Mouse (Mus musculus): ENCODE measurements around the gene Ace3. TPM values are rescaled to one million over a fixed set of nuclear protein-coding genes. Genes with fewer than 3 reads are reported as not detected.
A peak's percentile ranks its signal among the peaks of the same experiment; 100 is the strongest.
"Not testable (repeated sequence)": the region's sequence is repeated elsewhere in the genome, so short reads cannot be mapped to it uniquely, and the experiment has no call there.

Ace3 gene
- polyA plus RNA-seq, 2 experiments from 2014 or later: not detected

- ATAC-seq: no peak
Observed at GRCm38 (mm10) chr11:105984452-105984851, 10.0 kb upstream of the Ace3 start.

GRCm38 (mm10) chr11:105987446-105987845 lies 7.0 kb upstream of the Ace3 start:
- no peak for ATAC-seq

- ATAC-seq: no peak
Observed at GRCm38 (mm10) chr11:105989446-105989845, 5.0 kb upstream of the Ace3 start.

GRCm38 (mm10) chr11:105990231-105990630 lies 4.2 kb upstream of the Ace3 start:
- ATAC-seq: no peak

GRCm38 (mm10) chr11:106000062-106000461 lies 5.6 kb downstream of the Ace3 start:
- no peak for ATAC-seq

GRCm38 (mm10) chr11:106001718-106002117 lies 7.2 kb downstream of the Ace3 start:
- no peak for ATAC-seq

- ATAC-seq: no peak
Observed at GRCm38 (mm10) chr11:106004576-106004975, 10.1 kb downstream of the Ace3 start.

- no peak for ATAC-seq
Observed at GRCm38 (mm10) chr11:106005970-106006369, 11.5 kb downstream of the Ace3 start.

GRCm38 (mm10) chr11:106007821-106008220 lies 13.3 kb downstream of the Ace3 start, which contains the start of gene Kcnh6:
TSS of gene Kcnh6 (plus strand) at chr11:106008124.
- ATAC-seq: no peak

GRCm38 (mm10) chr11:106012711-106013110 lies 18.2 kb downstream of the Ace3 start:
- no peak for ATAC-seq

- ATAC-seq: no peak
Observed at GRCm38 (mm10) chr11:106013556-106014225, 19.2 kb downstream of the Ace3 start.

- no peak for ATAC-seq
Observed at GRCm38 (mm10) chr11:106016440-106016839, 22.0 kb downstream of the Ace3 start.

- peak; percentile 19 for ATAC-seq
Observed at GRCm38 (mm10) chr11:106020051-106020763, 25.7 kb downstream of the Ace3 start.

GRCm38 (mm10) chr11:106025774-106026173 lies 31.3 kb downstream of the Ace3 start:
- ATAC-seq: no peak

GRCm38 (mm10) chr11:106026465-106027151 lies 32.1 kb downstream of the Ace3 start:
- peak; percentile 72 for ATAC-seq

- ATAC-seq: peak; percentile 21
Observed at GRCm38 (mm10) chr11:106027607-106028006, 33.1 kb downstream of the Ace3 start.

GRCm38 (mm10) chr11:106032074-106032473 lies 37.6 kb downstream of the Ace3 start:
- not testable (repeated sequence) for ATAC-seq

- peak; percentile 44 for ATAC-seq
Observed at GRCm38 (mm10) chr11:106033491-106033919, 39.0 kb downstream of the Ace3 start.

GRCm38 (mm10) chr11:106034986-106035385 lies 40.5 kb downstream of the Ace3 start:
- no peak for ATAC-seq

- peak; percentile 97 for ATAC-seq
Observed at GRCm38 (mm10) chr11:106036548-106037417, 42.3 kb downstream of the Ace3 start, which contains the start of gene Dcaf7. TSS of gene Dcaf7 (plus strand) at chr11:106036872.

- ATAC-seq: no peak
Observed at GRCm38 (mm10) chr11:106037418-106037751, 42.9 kb downstream of the Ace3 start.

- ATAC-seq: no peak
Observed at GRCm38 (mm10) chr11:106044349-106044748, 49.9 kb downstream of the Ace3 start.
